Mouse (Mus musculus): ENCODE results near the gene Nae1. TPM values are rescaled to one million over a fixed set of nuclear protein-coding genes. Genes with fewer than 3 reads are reported as not detected.
A peak's percentile ranks its signal among the peaks of the same experiment; 100 is the strongest.
"Not testable (repeated sequence)": the region's sequence is repeated elsewhere in the genome, so short reads cannot be mapped to it uniquely, and the experiment has no call there.

Nae1 gene
- 114 and 130 TPM in 2 replicates for polyA plus RNA-seq (2016; fragmentation: Nextera tagmentation; extraction: Ambion mirVana)

- H3K36me3 ChIP-seq: peaks cover 14% of the 10 kb centered on the region
- H3K9ac ChIP-seq: peak within 1 kb of the TSS; percentile 94
- peak within 1 kb of the TSS; percentile 57 for H3K4me2 ChIP-seq (replicated peaks)
- H3K9me3 ChIP-seq (replicated peaks): no peaks in the 10 kb centered on the region
- H3K27ac ChIP-seq: peak within 1 kb of the TSS; percentile 88
- ATAC-seq (ENCODE audit: low FRiP score): peak; percentile 96
- under 1% methylated on average over 70 of the region's 70 CpGs for WGBS
- H3K4me3 ChIP-seq: peak within 1 kb of the TSS; percentile 87
- H3K27me3 ChIP-seq: peaks cover 13% of the 10 kb centered on the region
- H3K4me1 ChIP-seq: peaks cover 21% of the 10 kb centered on the region
Observed at GRCm38 (mm10) chr8:104533971-104534778, at the start of gene Nae1, which contains the start of gene Car7. Nae1 (minus strand) TSS chr8:104534637. Car7 (plus strand) TSS chr8:104534689.

DNA sequence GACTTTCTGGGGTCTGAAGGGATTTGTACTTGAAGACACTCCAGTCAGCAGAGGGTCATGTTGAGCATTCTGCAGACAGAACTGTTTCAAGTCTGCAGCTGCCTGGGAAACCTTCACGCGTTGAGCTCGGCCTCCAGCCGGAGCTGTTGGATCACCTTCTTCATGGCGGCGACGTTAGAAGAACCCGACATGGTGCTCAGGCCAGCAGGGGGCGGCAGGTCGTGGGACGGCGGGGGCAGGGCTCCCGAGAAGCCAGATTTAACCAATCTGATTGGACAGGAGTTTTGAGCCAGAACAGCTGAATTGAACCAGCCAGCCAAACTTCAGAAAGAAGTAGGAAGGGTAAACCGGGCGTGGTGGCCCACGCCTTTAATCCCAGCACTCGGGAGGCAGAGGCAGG is 43.2 kb upstream of the Nae1 start:
- ATAC-seq (ENCODE audit: low FRiP score); H3K36me3 ChIP-seq; H3K27ac ChIP-seq; H3K4me2 ChIP-seq (replicated peaks); H3K4me3 ChIP-seq; H3K27me3 ChIP-seq; H3K9ac ChIP-seq; H3K4me1 ChIP-seq; H3K9me3 ChIP-seq (replicated peaks): not testable (repeated sequence)
- 75% methylated on average over 17 of the region's 17 CpGs for WGBS

- ATAC-seq (ENCODE audit: low FRiP score): no peak
- WGBS: 95% methylated on average over 3 of the region's 3 CpGs
- H3K4me1 ChIP-seq: no peaks in the 10 kb centered on the region
Observed at GRCm38 (mm10) chr8:104576820-104577219, 42.4 kb upstream of the Nae1 start.

GRCm38 (mm10) chr8:104570436-104571343 is 36.3 kb upstream of the Nae1 start:
- 6% methylated on average over 26 of the region's 26 CpGs for WGBS
- H3K36me3 ChIP-seq: no peaks in the 10 kb centered on the region
- 0 out of 2 replicates have a peak, but pooled peaks cover 4% of the 10 kb centered on the region for H3K4me1 ChIP-seq
- peak overlapping the region; percentile 33 for H3K4me3 ChIP-seq
- peak; percentile 63; the same call in 1 of the 2 replicates for ATAC-seq (ENCODE audit: low FRiP score)
- H3K9me3 ChIP-seq (replicated peaks): no peaks in the 10 kb centered on the region
- H3K27me3 ChIP-seq: peaks cover 3% of the 10 kb centered on the region; the same call in 1 of the 2 replicates
- H3K4me2 ChIP-seq (replicated peaks): peak overlapping the region; percentile 68
- peak overlapping the region; percentile 59; the same call in 1 of the 2 replicates for H3K9ac ChIP-seq
- no peak overlapping the region for H3K27ac ChIP-seq

More at GRCm38 (mm10) chr8:104576820-104577219, 42.4 kb upstream of the Nae1 start:
- no peak overlapping the region for H3K9ac ChIP-seq
- no peak overlapping the region for H3K27ac ChIP-seq
- no peak overlapping the region for H3K4me2 ChIP-seq (replicated peaks)
- no peaks in the 10 kb centered on the region for H3K27me3 ChIP-seq
- H3K4me3 ChIP-seq: no peak overlapping the region
- no peaks in the 10 kb centered on the region for H3K9me3 ChIP-seq (replicated peaks)
- no peaks in the 10 kb centered on the region for H3K36me3 ChIP-seq

DNA sequence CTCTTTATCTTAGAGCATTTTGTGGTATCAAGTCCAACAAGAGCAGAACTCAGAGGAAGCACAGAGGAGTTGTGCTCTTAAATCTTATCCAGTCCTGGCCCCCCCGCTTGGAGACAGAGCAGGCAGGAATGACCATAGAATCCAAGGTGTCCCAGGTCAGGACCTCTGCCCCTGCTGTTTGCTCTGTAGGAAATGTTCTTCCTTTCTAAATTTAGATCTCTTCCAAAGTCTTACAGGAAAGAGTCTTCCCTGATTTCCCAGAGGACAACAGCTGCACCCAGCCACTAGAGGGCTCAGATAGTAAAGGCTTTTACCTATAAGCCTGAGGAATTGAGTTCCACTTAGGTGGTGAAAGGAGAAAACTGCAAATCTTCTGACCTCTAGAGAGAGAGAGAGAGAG is 35.1 kb upstream of the Nae1 start:
- ATAC-seq (ENCODE audit: low FRiP score): no peak
- 50% methylated on average over 1 of the region's 1 CpGs for WGBS
- Histone ChIP-seq H3K9me3 (replicated peaks) (no peaks in the 10 kb centered on the region), H3K4me2 (replicated peaks) (no peak overlapping the region), H3K27me3 (peaks cover 3% of the 10 kb centered on the region; the same call in 1 of the 2 replicates), H3K36me3 (no peaks in the 10 kb centered on the region), H3K4me1 (0 out of 2 replicates have a peak, but pooled peaks cover 4% of the 10 kb centered on the region), H3K4me3 (no peak overlapping the region), H3K9ac (no peak overlapping the region), H3K27ac (no peak overlapping the region)

- Histone ChIP-seq H3K36me3 (no peaks in the 10 kb centered on the region), H3K4me1 (no peaks in the 10 kb centered on the region), H3K4me2 (replicated peaks) (no peak overlapping the region), H3K9me3 (replicated peaks) (no peaks in the 10 kb centered on the region), H3K9ac (no peak overlapping the region), H3K27ac (no peak overlapping the region), H3K4me3 (no peak overlapping the region), H3K27me3 (peaks cover 2% of the 10 kb centered on the region; the same call in 1 of the 2 replicates)
- 95% methylated on average over 5 of the region's 5 CpGs for WGBS
- peak; percentile 35 for ATAC-seq (ENCODE audit: low FRiP score)
Observed at GRCm38 (mm10) chr8:104565457-104565798, 31.0 kb upstream of the Nae1 start.

GRCm38 (mm10) chr8:104564633-104565456 is 30.4 kb upstream of the Nae1 start:
- H3K36me3 ChIP-seq: no peaks in the 10 kb centered on the region
- no peak overlapping the region for H3K9ac ChIP-seq
- no peak overlapping the region for H3K4me3 ChIP-seq
- peak; percentile 63 for ATAC-seq (ENCODE audit: low FRiP score)
- no peaks in the 10 kb centered on the region for H3K4me1 ChIP-seq
- no peaks in the 10 kb centered on the region for H3K27me3 ChIP-seq
- H3K27ac ChIP-seq: no peak overlapping the region
- 0 out of 2 replicates have a peak overlapping the region, but pooled peaks have one; percentile 12 for H3K4me2 ChIP-seq (replicated peaks)
- WGBS: 20% methylated on average over 19 of the region's 22 CpGs
- H3K9me3 ChIP-seq (replicated peaks): no peaks in the 10 kb centered on the region

DNA sequence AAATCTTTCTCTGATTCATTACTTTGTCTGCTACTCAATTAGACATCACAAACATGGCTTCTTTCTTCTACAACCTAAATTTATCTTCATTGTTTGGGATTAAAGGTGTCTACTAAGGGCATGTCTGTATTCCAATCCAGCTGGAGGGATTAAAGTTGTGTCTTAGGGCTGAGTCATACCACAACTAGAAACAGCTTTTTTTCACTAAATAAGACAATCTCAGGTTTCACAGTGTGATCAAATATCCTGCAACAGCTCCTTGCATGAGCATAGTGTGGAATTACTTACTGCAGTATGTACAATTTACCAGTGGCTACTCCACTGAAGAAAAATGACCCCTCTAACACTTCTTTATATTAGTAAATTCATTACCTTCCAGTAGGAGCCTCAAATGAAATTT is 26.3 kb upstream of the Nae1 start:
- H3K27ac ChIP-seq: no peak overlapping the region
- no peak overlapping the region for H3K4me2 ChIP-seq (replicated peaks)
- no peak overlapping the region for H3K9ac ChIP-seq
- no peak overlapping the region for H3K4me3 ChIP-seq
- H3K27me3 ChIP-seq: no peaks in the 10 kb centered on the region
- H3K36me3 ChIP-seq: no peaks in the 10 kb centered on the region
- H3K9me3 ChIP-seq (replicated peaks): no peaks in the 10 kb centered on the region
- ATAC-seq (ENCODE audit: low FRiP score): no peak
- no peaks in the 10 kb centered on the region for H3K4me1 ChIP-seq

- Histone ChIP-seq H3K27ac (no peak overlapping the region), H3K4me1 (no peaks in the 10 kb centered on the region), H3K4me3 (no peak overlapping the region), H3K9ac (no peak overlapping the region), H3K36me3 (no peaks in the 10 kb centered on the region), H3K9me3 (replicated peaks) (no peaks in the 10 kb centered on the region), H3K4me2 (replicated peaks) (no peak overlapping the region), H3K27me3 (no peaks in the 10 kb centered on the region)
- 85% methylated on average over 7 of the region's 7 CpGs for WGBS
- ATAC-seq (ENCODE audit: low FRiP score): no peak
Observed at GRCm38 (mm10) chr8:104557226-104557625, 22.8 kb upstream of the Nae1 start.

GRCm38 (mm10) chr8:104555191-104555590 is 20.8 kb upstream of the Nae1 start:
- WGBS: 91% methylated on average over 4 of the region's 4 CpGs
- no peak for ATAC-seq (ENCODE audit: low FRiP score)
- H3K36me3 ChIP-seq: no peaks in the 10 kb centered on the region

DNA sequence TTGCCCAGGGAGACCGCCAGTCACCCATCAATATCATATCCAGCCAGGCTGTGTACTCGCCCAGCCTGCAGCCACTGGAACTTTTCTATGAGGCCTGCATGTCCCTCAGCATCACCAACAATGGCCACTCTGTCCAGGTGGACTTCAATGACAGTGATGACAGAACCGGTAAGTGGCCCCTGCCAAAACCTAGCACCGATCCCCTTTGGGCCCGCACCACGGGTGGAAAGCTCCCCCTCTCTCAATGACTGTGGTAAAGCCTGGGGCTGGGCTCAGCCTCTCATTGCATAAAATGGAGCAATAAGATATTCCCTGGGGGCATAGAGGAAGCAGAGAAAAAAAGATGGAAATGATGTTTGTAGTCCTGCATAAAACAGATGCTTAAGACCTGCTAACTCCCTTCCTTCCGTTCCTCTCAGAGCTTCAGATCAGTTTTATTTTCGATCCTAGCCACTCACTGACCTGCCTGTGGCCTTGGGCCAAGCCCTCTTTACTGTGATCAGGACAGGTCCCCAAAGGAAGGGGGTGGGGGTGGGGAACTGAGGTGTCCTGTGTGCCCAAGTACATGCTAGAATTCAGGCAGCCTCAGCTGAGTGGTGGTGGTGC is 9.1 kb upstream of the Nae1 start:
- H3K27me3 ChIP-seq: peaks cover 59% of the 10 kb centered on the region
- H3K27ac ChIP-seq: no peak overlapping the region
- ATAC-seq (ENCODE audit: low FRiP score): no peak
- no peak overlapping the region for H3K9ac ChIP-seq
- H3K9me3 ChIP-seq (replicated peaks): no peaks in the 10 kb centered on the region
- 84% methylated on average over 8 of the region's 8 CpGs for WGBS
- H3K4me1 ChIP-seq: peaks cover 17% of the 10 kb centered on the region
- no peaks in the 10 kb centered on the region for H3K36me3 ChIP-seq
- H3K4me2 ChIP-seq (replicated peaks): no peak overlapping the region
- H3K4me3 ChIP-seq: no peak overlapping the region

More at GRCm38 (mm10) chr8:104555191-104555590, 20.8 kb upstream of the Nae1 start:
- no peaks in the 10 kb centered on the region for H3K27me3 ChIP-seq
- H3K4me3 ChIP-seq: no peak overlapping the region
- H3K4me1 ChIP-seq: no peaks in the 10 kb centered on the region
- no peak overlapping the region for H3K27ac ChIP-seq
- no peak overlapping the region for H3K4me2 ChIP-seq (replicated peaks)
- no peaks in the 10 kb centered on the region for H3K9me3 ChIP-seq (replicated peaks)
- no peak overlapping the region for H3K9ac ChIP-seq
